Mouse (Mus musculus): ENCODE results near the gene Mrpl21. TPM values are rescaled to one million over a fixed set of nuclear protein-coding genes. Genes with fewer than 3 reads are reported as not detected.

Gene Mrpl21
- polyA plus RNA-seq, 1 experiment from 2014 or later, result 121 TPM

GRCm38 (mm10) chr19:3320086-3320485 is 37.4 kb downstream of the Mrpl21 start:
- no peaks in the 10 kb centered on the region for H3K9me3 ChIP-seq (ENCODE audit: control insufficient read depth, low read length)
- 81% methylated on average over 7 of the region's 7 CpGs for WGBS
- H3K36me3 ChIP-seq (ENCODE audit: control insufficient read depth, insufficient read depth, low read length), result no peaks in the 10 kb centered on the region
- no peak overlapping the region for H3K27ac ChIP-seq (ENCODE audit: low read depth, low read length)
- no peak overlapping the region for H3K9ac ChIP-seq (ENCODE audit: low read length)
- DNase-seq (ENCODE audit: low spot score), result no peak
- peaks cover 25% of the 10 kb centered on the region for H3K27me3 ChIP-seq (ENCODE audit: control insufficient read depth, insufficient read depth, low read length)
- peaks cover 8% of the 10 kb centered on the region; the same call in 1 of the 2 replicates for H3K4me1 ChIP-seq (ENCODE audit: control insufficient read depth, insufficient read depth, low read length)
- no peak overlapping the region for H3K4me2 ChIP-seq (ENCODE audit: low read depth)
- ATAC-seq (ENCODE audit: insufficient read depth, low FRiP score, low TSS enrichment), result no peak
- no peak overlapping the region for H3K4me3 ChIP-seq (ENCODE audit: low read depth, low read length)

- Histone ChIP-seq H3K9me3 (ENCODE audit: control insufficient read depth, low read length) (no peaks in the 10 kb centered on the region), H3K4me1 (ENCODE audit: control insufficient read depth, insufficient read depth, low read length) (peaks cover 8% of the 10 kb centered on the region; the same call in 1 of the 2 replicates)
- 79% methylated on average over 3 of the region's 3 CpGs for WGBS
These were observed 38.1 kb downstream of the Mrpl21 start for GRCm38 (mm10) chr19:3320801-3321200.

GRCm38 (mm10) chr19:3321617-3322016 is 38.9 kb downstream of the Mrpl21 start:
- Histone ChIP-seq H3K27me3 (ENCODE audit: control insufficient read depth, insufficient read depth, low read length) (peaks cover 25% of the 10 kb centered on the region), H3K4me2 (ENCODE audit: low read depth) (no peak overlapping the region), H3K4me1 (ENCODE audit: control insufficient read depth, insufficient read depth, low read length) (peaks cover 8% of the 10 kb centered on the region; the same call in 1 of the 2 replicates), H3K4me3 (ENCODE audit: low read depth, low read length) (no peak overlapping the region), H3K27ac (ENCODE audit: low read depth, low read length) (no peak overlapping the region), H3K36me3 (ENCODE audit: control insufficient read depth, insufficient read depth, low read length) (no peaks in the 10 kb centered on the region), H3K9ac (ENCODE audit: low read length) (no peak overlapping the region), H3K9me3 (ENCODE audit: control insufficient read depth, low read length) (no peaks in the 10 kb centered on the region)
- ATAC-seq (ENCODE audit: insufficient read depth, low FRiP score, low TSS enrichment) (no peak), DNase-seq (ENCODE audit: low spot score) (no peak)
- WGBS, result 4% methylated on average over 11 of the region's 11 CpGs

More at GRCm38 (mm10) chr19:3320801-3321200, 38.1 kb downstream of the Mrpl21 start:
- H3K9ac ChIP-seq (ENCODE audit: low read length), result no peak overlapping the region
- no peak overlapping the region for H3K4me3 ChIP-seq (ENCODE audit: low read depth, low read length)
- ATAC-seq (ENCODE audit: insufficient read depth, low FRiP score, low TSS enrichment) (no peak), DNase-seq (ENCODE audit: low spot score) (no peak)
- H3K27ac ChIP-seq (ENCODE audit: low read depth, low read length), result no peak overlapping the region
- no peaks in the 10 kb centered on the region for H3K36me3 ChIP-seq (ENCODE audit: control insufficient read depth, insufficient read depth, low read length)
- H3K27me3 ChIP-seq (ENCODE audit: control insufficient read depth, insufficient read depth, low read length), result peaks cover 25% of the 10 kb centered on the region
- no peak overlapping the region for H3K4me2 ChIP-seq (ENCODE audit: low read depth)

GRCm38 (mm10) chr19:3322261-3322969 is 39.7 kb downstream of the Mrpl21 start, which contains the start of gene Cpt1a:
TSS of gene Cpt1a (plus strand) at chr19:3322334.
- Histone ChIP-seq H3K4me3 (ENCODE audit: low read depth, low read length) (peak within 1 kb of the TSS; percentile 34), H3K36me3 (ENCODE audit: control insufficient read depth, insufficient read depth, low read length) (no peaks in the 10 kb centered on the region), H3K27ac (ENCODE audit: low read depth, low read length) (no peak within 1 kb of the TSS), H3K4me2 (ENCODE audit: low read depth) (peak within 1 kb of the TSS; percentile 78), H3K4me1 (ENCODE audit: control insufficient read depth, insufficient read depth, low read length) (peaks cover 8% of the 10 kb centered on the region; the same call in 1 of the 2 replicates), H3K27me3 (ENCODE audit: control insufficient read depth, insufficient read depth, low read length) (peaks cover 25% of the 10 kb centered on the region), H3K9ac (ENCODE audit: low read length) (peak within 1 kb of the TSS; percentile 33; the same call in 1 of the 2 replicates), H3K9me3 (ENCODE audit: control insufficient read depth, low read length) (no peaks in the 10 kb centered on the region)
- ATAC-seq (ENCODE audit: insufficient read depth, low FRiP score, low TSS enrichment), result no peak
- WGBS, result 4% methylated on average over 26 of the region's 26 CpGs
- DNase-seq (ENCODE audit: low spot score), result peak; percentile 29

GRCm38 (mm10) chr19:3323201-3323621 is 40.5 kb downstream of the Mrpl21 start:
- Histone ChIP-seq H3K4me2 (ENCODE audit: low read depth) (peak overlapping the region; percentile 78), H3K9ac (ENCODE audit: low read length) (peak overlapping the region; percentile 33; the same call in 1 of the 2 replicates), H3K4me1 (ENCODE audit: control insufficient read depth, insufficient read depth, low read length) (peaks cover 8% of the 10 kb centered on the region; the same call in 1 of the 2 replicates), H3K27ac (ENCODE audit: low read depth, low read length) (no peak overlapping the region), H3K36me3 (ENCODE audit: control insufficient read depth, insufficient read depth, low read length) (no peaks in the 10 kb centered on the region), H3K9me3 (ENCODE audit: control insufficient read depth, low read length) (no peaks in the 10 kb centered on the region), H3K4me3 (ENCODE audit: low read depth, low read length) (peak overlapping the region; percentile 34), H3K27me3 (ENCODE audit: control insufficient read depth, insufficient read depth, low read length) (peaks cover 25% of the 10 kb centered on the region)
- DNase-seq (ENCODE audit: low spot score) (peak; percentile 82), ATAC-seq (ENCODE audit: insufficient read depth, low FRiP score, low TSS enrichment) (peak; percentile 59)
- WGBS, result 1% methylated on average over 47 of the region's 47 CpGs

- no peaks in the 10 kb centered on the region for H3K9me3 ChIP-seq (ENCODE audit: control insufficient read depth, low read length)
- H3K4me2 ChIP-seq (ENCODE audit: low read depth), result peak overlapping the region; percentile 78
- ATAC-seq (ENCODE audit: insufficient read depth, low FRiP score, low TSS enrichment) (peak; percentile 17; the same call in 1 of the 2 replicates), DNase-seq (ENCODE audit: low spot score) (peak; percentile 45)
- no peak overlapping the region for H3K27ac ChIP-seq (ENCODE audit: low read depth, low read length)
- 1% methylated on average over 34 of the region's 34 CpGs for WGBS
- peaks cover 8% of the 10 kb centered on the region; the same call in 1 of the 2 replicates for H3K4me1 ChIP-seq (ENCODE audit: control insufficient read depth, insufficient read depth, low read length)
- H3K9ac ChIP-seq (ENCODE audit: low read length), result peak overlapping the region; percentile 33; the same call in 1 of the 2 replicates
- peaks cover 25% of the 10 kb centered on the region for H3K27me3 ChIP-seq (ENCODE audit: control insufficient read depth, insufficient read depth, low read length)
- no peaks in the 10 kb centered on the region for H3K36me3 ChIP-seq (ENCODE audit: control insufficient read depth, insufficient read depth, low read length)
- peak overlapping the region; percentile 34 for H3K4me3 ChIP-seq (ENCODE audit: low read depth, low read length)
These were observed 41.1 kb downstream of the Mrpl21 start for GRCm38 (mm10) chr19:3323753-3324270.

- Histone ChIP-seq H3K9ac (ENCODE audit: low read length) (no peak overlapping the region), H3K4me3 (ENCODE audit: low read depth, low read length) (peak overlapping the region; percentile 34), H3K4me2 (ENCODE audit: low read depth) (peak overlapping the region; percentile 78), H3K9me3 (ENCODE audit: control insufficient read depth, low read length) (no peaks in the 10 kb centered on the region), H3K36me3 (ENCODE audit: control insufficient read depth, insufficient read depth, low read length) (no peaks in the 10 kb centered on the region), H3K27ac (ENCODE audit: low read depth, low read length) (no peak overlapping the region), H3K27me3 (ENCODE audit: control insufficient read depth, insufficient read depth, low read length) (peaks cover 25% of the 10 kb centered on the region), H3K4me1 (ENCODE audit: control insufficient read depth, insufficient read depth, low read length) (peaks cover 8% of the 10 kb centered on the region; the same call in 1 of the 2 replicates)
- WGBS, result 4% methylated on average over 17 of the region's 17 CpGs
- no peak for ATAC-seq (ENCODE audit: insufficient read depth, low FRiP score, low TSS enrichment)
- DNase-seq (ENCODE audit: low spot score), result peak; percentile 38
These were observed 41.6 kb downstream of the Mrpl21 start for GRCm38 (mm10) chr19:3324271-3324811.

- Histone ChIP-seq H3K36me3 (ENCODE audit: control insufficient read depth, insufficient read depth, low read length) (no peaks in the 10 kb centered on the region), H3K9me3 (ENCODE audit: control insufficient read depth, low read length) (no peaks in the 10 kb centered on the region), H3K4me1 (ENCODE audit: control insufficient read depth, insufficient read depth, low read length) (peaks cover 8% of the 10 kb centered on the region; the same call in 1 of the 2 replicates), H3K4me2 (ENCODE audit: low read depth) (peak overlapping the region; percentile 78), H3K9ac (ENCODE audit: low read length) (peak overlapping the region; percentile 44; the same call in 1 of the 2 replicates), H3K27ac (ENCODE audit: low read depth, low read length) (peak overlapping the region; percentile 63; the same call in 1 of the 2 replicates), H3K27me3 (ENCODE audit: control insufficient read depth, insufficient read depth, low read length) (peaks cover 25% of the 10 kb centered on the region), H3K4me3 (ENCODE audit: low read depth, low read length) (peak overlapping the region; percentile 34)
- peak; percentile 92 for DNase-seq (ENCODE audit: low spot score)
- ATAC-seq (ENCODE audit: insufficient read depth, low FRiP score, low TSS enrichment), result peak; percentile 73
- WGBS, result under 1% methylated on average over 59 of the region's 59 CpGs
These were observed 42.4 kb downstream of the Mrpl21 start for GRCm38 (mm10) chr19:3324931-3325711.

Measured in neural tube, embryonic 11.5 days (tissue).